ENCODE assay signal across 15 mouse cellular contexts in the genomic region with DNA sequence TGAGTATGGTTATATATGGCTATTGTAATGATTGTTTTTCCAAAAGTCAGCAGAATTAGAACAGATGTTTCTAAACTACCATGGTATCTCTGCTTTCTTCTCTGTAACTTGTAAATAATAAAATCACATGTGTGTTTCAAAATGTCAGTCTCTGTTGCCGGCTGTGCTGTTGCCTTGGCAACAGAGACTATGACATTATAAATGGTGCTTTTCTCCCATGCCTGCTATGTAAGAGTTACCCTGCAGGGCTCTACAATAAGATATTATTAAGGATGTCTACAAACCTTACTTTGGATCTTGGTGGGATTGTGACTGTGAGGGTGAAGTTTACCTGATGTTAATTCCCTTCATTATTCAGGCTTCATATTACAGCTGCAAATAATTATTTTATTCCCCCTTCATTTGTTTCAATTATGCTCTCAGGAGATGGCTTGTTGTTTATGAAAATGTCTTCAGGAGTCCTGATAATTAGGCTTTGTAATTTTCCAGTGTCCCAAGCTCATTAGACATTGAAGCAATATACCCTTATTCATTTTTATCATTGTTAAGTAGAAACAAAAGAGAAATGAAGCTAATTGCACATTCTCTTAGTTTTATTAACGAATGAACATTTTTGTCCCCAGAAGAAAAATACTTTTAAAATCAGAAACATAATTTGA.
DNase-seq lines count a peak whose midpoint lies in the region; ATAC-seq and TF ChIP-seq lines count a peak whose summit lies in the region.
"Had no signal": no experiment of that assay in that cellular context is flagged by ENCODE, and none has a peak within 500 bp of the region (broad histone marks: within the 10 kb centered on the region; RNA-seq: fewer than 3 reads in every experiment).

No protein-coding gene starts in this region.

- H3K4me3 ChIP-seq in layer of hippocampus, adult 2 months: no peak overlapping the region
- no peak overlapping the region for H3K4me3 ChIP-seq in forebrain, postnatal 0 days (ENCODE audit: low read depth, low read length)
- no peak overlapping the region for H3K4me3 ChIP-seq in midbrain, embryonic 13.5 days (replicated peaks)
- H3K4me3 ChIP-seq: gastrocnemius, adult 2 months had no signal

- H3K9ac ChIP-seq in forebrain, postnatal 0 days: no peak overlapping the region
- H3K9ac ChIP-seq in midbrain, embryonic 13.5 days (replicated peaks): no peak overlapping the region

- H3K36me3 ChIP-seq in forebrain, postnatal 0 days (ENCODE audit: insufficient read depth): no peaks in the 10 kb centered on the region
- no peaks in the 10 kb centered on the region for H3K36me3 ChIP-seq in midbrain, embryonic 13.5 days

- no peak overlapping the region for H3K4me2 ChIP-seq in forebrain, postnatal 0 days (ENCODE audit: low read depth)
- H3K4me2 ChIP-seq in midbrain, embryonic 13.5 days (replicated peaks): no peak overlapping the region

- peak overlapping the region; percentile 66 for H3K27ac ChIP-seq in layer of hippocampus, adult 2 months
- H3K27ac ChIP-seq in forebrain, postnatal 0 days (ENCODE audit: low read depth, low read length): no peak overlapping the region
- H3K27ac ChIP-seq in midbrain, embryonic 13.5 days: no peak overlapping the region
- H3K27ac ChIP-seq: gastrocnemius, adult 2 months had no signal

- peak in 1 of 2 experiments; percentile 14 for DNase-seq in layer of hippocampus, adult 2 months (ENCODE audit: low spot score in 2 of 2)
- no peak for DNase-seq in layer of hippocampus, postnatal 36 days
- peak; percentile 41 for DNase-seq in brain, adult 2 months (ENCODE audit: low read depth, low spot score)
- DNase-seq in forebrain, postnatal 0 days: peak; percentile 71
- no peak for DNase-seq in thymus, postnatal 10 days (ENCODE audit: low spot score in 2 of 2)
- DNase-seq in kidney, adult 9 months: no peak
- DNase-seq in spleen, postnatal 4 days (ENCODE audit: low spot score in 2 of 2): no peak
- DNase-seq: cerebellum, postnatal 14 days; gastrocnemius, adult 2 months; heart, postnatal 4 days; kidney, adult 8-10 months; spleen, adult 18-20 months had no signal

- 23% methylated on average over 2 of the region's 2 CpGs for WGBS in forebrain, postnatal 0 days
- 47% methylated on average over 2 of the region's 2 CpGs for WGBS in midbrain, embryonic 13.5 days

- H3K27me3 ChIP-seq in forebrain, postnatal 0 days (ENCODE audit: insufficient read depth, low read length): no peaks in the 10 kb centered on the region
- no peaks in the 10 kb centered on the region for H3K27me3 ChIP-seq in midbrain, embryonic 13.5 days

- ATAC-seq in forebrain, postnatal 0 days: peak; percentile 89
- ATAC-seq in midbrain, embryonic 13.5 days: peak; percentile 74
- ATAC-seq: lung, postnatal 0 days; Patski had no signal

- TF ChIP-seq CTCF in layer of hippocampus, adult 2 months (conservative IDR thresholded peaks at IDR 0.05): peak; percentile 48
- TF ChIP-seq CTCF in forebrain, postnatal 0 days (IDR thresholded peaks at IDR 0.05; ENCODE audit: low read depth): 0 out of 2 replicates have a peak, but pooled peaks have one; percentile 7

- H3K9me3 ChIP-seq in forebrain, postnatal 0 days (ENCODE audit: low read length): no peaks in the 10 kb centered on the region
- H3K9me3 ChIP-seq in midbrain, embryonic 13.5 days: no peaks in the 10 kb centered on the region

- peaks cover 12% of the 10 kb centered on the region; the same call in 1 of the 2 replicates for H3K4me1 ChIP-seq in forebrain, postnatal 0 days (ENCODE audit: insufficient read depth)
- H3K4me1 ChIP-seq in midbrain, embryonic 13.5 days (replicated peaks): peaks cover 21% of the 10 kb centered on the region

Comparison
In these comparisons a context has a peak if more than half of its experiments do, and no peak if none do; other contexts are left out.
1. DNase-seq: peak in brain, adult 2 months (single experiment) and forebrain, postnatal 0 days (single experiment); none in layer of hippocampus, postnatal 36 days (0 of 2), thymus, postnatal 10 days (0 of 2), kidney, adult 9 months (single experiment) and spleen, postnatal 4 days (0 of 2).